Mouse (Mus musculus) myocyte (in vitro differentiated cells): ENCODE measurements around the gene Trabd2b.
A peak's percentile ranks its signal among the peaks of the same experiment; 100 is the strongest.

Experiments used
- CEBPB ChIP-seq: IDR thresholded peaks from 2 replicates; pipeline ENCODE4 v1.6.1; 2011; ENCODE audit warnings: mild to moderate bottlenecking, moderate library complexity; ENCODE audit not compliant: poor library complexity, insufficient read depth, severe bottlenecking
- E2F4 ChIP-seq: IDR thresholded peaks from one replicate; pipeline ENCODE4 v1.6.1; 2011; ENCODE audit warnings: mild to moderate bottlenecking, control low read depth, moderate library complexity; ENCODE audit not compliant: insufficient read depth
- MAX ChIP-seq: IDR thresholded peaks from one replicate; pipeline ENCODE4 v1.6.1; 2011; ENCODE audit warnings: low read depth, mild to moderate bottlenecking, control low read depth
- MYOD1 ChIP-seq, 3 experiments: IDR thresholded peaks; one replicate each; pipeline ENCODE4 v1.6.1; 2011; ENCODE audit warnings: control low read depth in 2 of 3, low read depth in 2 of 3, mild to moderate bottlenecking in 2 of 3, moderate library complexity in 1 of 3; ENCODE audit not compliant: insufficient read length in 2 of 3, control insufficient read depth in 1 of 3
- MYOG ChIP-seq, 3 experiments: IDR thresholded peaks; one replicate each; pipeline ENCODE4 v1.6.1; 2011; ENCODE audit warnings: control low read depth in 2 of 3, low read depth in 2 of 3, mild to moderate bottlenecking in 2 of 3; ENCODE audit not compliant: insufficient read length in 2 of 3, control insufficient read depth in 1 of 3, insufficient read depth in 1 of 3
- POLR2A ChIP-seq: IDR thresholded peaks from one replicate; pipeline ENCODE4 v1.6.1; 2011; ENCODE audit warnings: low read depth, mild to moderate bottlenecking, control low read depth, moderate library complexity; ENCODE audit not compliant: insufficient read length
- POLR2AphosphoS2 ChIP-seq: IDR thresholded peaks from one replicate; pipeline ENCODE4 v1.6.1; 2011; ENCODE audit warnings: low read depth, control low read depth; ENCODE audit not compliant: insufficient read length
- USF1 ChIP-seq: IDR thresholded peaks from one replicate; pipeline ENCODE4 v1.6.1; 2011; ENCODE audit warnings: low read depth, mild to moderate bottlenecking, control low read depth, moderate library complexity

GRCm38 (mm10) chr4:114386395-114386811, 20.1 kb upstream of the Trabd2b start:
- TF ChIP-seq POLR2A (no peak), E2F4 (no peak), USF1 (no peak), MYOG (IDR thresholded peaks at IDR 0.05; ENCODE audit: control insufficient read depth in 1 of 3, insufficient read depth in 1 of 3, insufficient read length in 2 of 3, low read depth in 2 of 3) (no peak), CEBPB (peak; percentile 44; the same call in 1 of the 2 replicates), MAX (no peak), MYOD1 (IDR thresholded peaks at IDR 0.05; ENCODE audit: control insufficient read depth in 1 of 3, insufficient read length in 2 of 3, low read depth in 2 of 3) (no peak), POLR2AphosphoS2 (no peak)
